Mouse (Mus musculus) bone marrow macrophage, adult 2 months (primary cell): ENCODE measurements around the gene Gata5. TPM values are rescaled to one million over a fixed set of nuclear protein-coding genes. Genes with fewer than 3 reads are reported as not detected.

Experiments
- H3K27ac ChIP-seq: 2 replicates; pipeline ENCODE4 v1.5.1; 2012; ENCODE audit warnings: low read depth, low read length; ENCODE audit not compliant: insufficient read depth
- H3K4me1 ChIP-seq: 2 replicates; pipeline ENCODE4 v1.6.1; 2012; ENCODE audit warnings: low read length; ENCODE audit not compliant: control insufficient read depth, insufficient read depth
- H3K4me3 ChIP-seq: 2 replicates; pipeline ENCODE4 v1.5.1; 2012; ENCODE audit warnings: mild to moderate bottlenecking, low read length, moderate library complexity; ENCODE audit not compliant: insufficient read depth
- CTCF ChIP-seq: IDR thresholded peaks from 2 replicates; pipeline ENCODE4 v1.5.1; 2012; ENCODE audit warnings: low read depth, mild to moderate bottlenecking, low read length, moderate library complexity
- POLR2A ChIP-seq: IDR thresholded peaks from 2 replicates; pipeline ENCODE4 v1.6.1; 2012; ENCODE audit warnings: mild to moderate bottlenecking, low read depth, low read length, borderline replicate concordance
- polyA plus RNA-seq: library from polyadenylated mRNA; stranded (reverse); fragments of >200 nt; gene quantifications from 2 replicates; pipeline ENCODE4 v1.2.4, GENCODE M21; 2012; ENCODE audit not compliant: missing spikeins, insufficient read depth, insufficient read length

Gata5 gene
- polyA plus RNA-seq, 1 experiment: not detected

GRCm38 (mm10) chr2:180292026-180292425 lies 42.5 kb downstream of the Gata5 start:
- TF ChIP-seq CTCF (no peak), POLR2A (no peak)
- Histone ChIP-seq H3K27ac (no peak overlapping the region), H3K4me3 (no peak overlapping the region), H3K4me1 (no peaks in the 10 kb centered on the region)

- Histone ChIP-seq H3K4me3 (no peak overlapping the region), H3K27ac (no peak overlapping the region), H3K4me1 (no peaks in the 10 kb centered on the region)
- TF ChIP-seq CTCF: no peak
- TF ChIP-seq POLR2A: no peak
These were observed 42.9 kb downstream of the Gata5 start for GRCm38 (mm10) chr2:180291566-180291965.

GRCm38 (mm10) chr2:180290503-180290902 lies 44.0 kb downstream of the Gata5 start:
- H3K4me1 ChIP-seq: no peaks in the 10 kb centered on the region
- TF ChIP-seq POLR2A (no peak), CTCF (no peak)
- H3K4me3 ChIP-seq: no peak overlapping the region

GRCm38 (mm10) chr2:180289440-180290108 lies 44.9 kb downstream of the Gata5 start, which contains the start of gene Rbbp8nl:
TSS of gene Rbbp8nl (minus strand) at chr2:180289879.
- H3K4me1 ChIP-seq: no peaks in the 10 kb centered on the region
- no peak within 1 kb of the TSS for H3K27ac ChIP-seq
- H3K4me3 ChIP-seq: no peak within 1 kb of the TSS
- no peak for TF ChIP-seq CTCF
- no peak for TF ChIP-seq POLR2A

More at GRCm38 (mm10) chr2:180290503-180290902, 44.0 kb downstream of the Gata5 start:
- no peak overlapping the region for H3K27ac ChIP-seq

GRCm38 (mm10) chr2:180288966-180289365 lies 45.5 kb downstream of the Gata5 start:
- Histone ChIP-seq H3K4me1 (no peaks in the 10 kb centered on the region), H3K4me3 (no peak overlapping the region), H3K27ac (no peak overlapping the region)
- TF ChIP-seq CTCF (no peak), POLR2A (no peak)

- no peak for TF ChIP-seq POLR2A
- TF ChIP-seq CTCF: no peak
- Histone ChIP-seq H3K4me3 (no peak overlapping the region), H3K4me1 (peaks cover 5% of the 10 kb centered on the region), H3K27ac (no peak overlapping the region)
These were observed 55.2 kb downstream of the Gata5 start for GRCm38 (mm10) chr2:180279321-180279720.

- Histone ChIP-seq H3K4me3 (no peak overlapping the region), H3K4me1 (peaks cover 5% of the 10 kb centered on the region), H3K27ac (no peak overlapping the region)
- TF ChIP-seq CTCF (no peak), POLR2A (no peak)
These were observed 56.7 kb downstream of the Gata5 start for GRCm38 (mm10) chr2:180277773-180278320.

GRCm38 (mm10) chr2:180276851-180277259 lies 57.6 kb downstream of the Gata5 start:
- TF ChIP-seq POLR2A (no peak), CTCF (no peak)
- Histone ChIP-seq H3K4me1 (peaks cover 11% of the 10 kb centered on the region), H3K27ac (no peak overlapping the region), H3K4me3 (no peak overlapping the region)

- Histone ChIP-seq H3K4me1 (peaks cover 11% of the 10 kb centered on the region), H3K27ac (no peak overlapping the region), H3K4me3 (no peak overlapping the region)
- no peak for TF ChIP-seq POLR2A
- no peak for TF ChIP-seq CTCF
These were observed 58.1 kb downstream of the Gata5 start for GRCm38 (mm10) chr2:180276385-180276784.

- Histone ChIP-seq H3K4me3 (peak overlapping the region; percentile 8; the same call in 1 of the 2 replicates), H3K4me1 (peaks cover 15% of the 10 kb centered on the region), H3K27ac (no peak overlapping the region)
- no peak for TF ChIP-seq POLR2A
- peak; percentile 84 for TF ChIP-seq CTCF
These were observed 58.7 kb downstream of the Gata5 start for GRCm38 (mm10) chr2:180275836-180276235.

Other genes starting within 250 kb of the Gata5 start
- gene Hrh3, start 230.2 kb downstream of the Gata5 start, polyA plus RNA-seq: not detected in 2 replicates
- gene Osbpl2, start 215.4 kb downstream of the Gata5 start, polyA plus RNA-seq: 21.3 and 25.0 TPM in 2 replicates
- 62.1 and 71.4 TPM in 2 replicates for gene Adrm1, start 163.2 kb downstream of the Gata5 start, polyA plus RNA-seq
- 0.12 and 0.45 TPM in 2 replicates for gene Lama5, start 108.8 kb downstream of the Gata5 start, polyA plus RNA-seq
- 1,564 and 1,592 TPM in 2 replicates for gene Rps21, start 77.3 kb downstream of the Gata5 start, polyA plus RNA-seq
- gene Cables2, start 61.2 kb downstream of the Gata5 start, polyA plus RNA-seq: 10.3 and 11.1 TPM in 2 replicates
- not detected in 2 replicates for gene Rbbp8nl, start 44.8 kb downstream of the Gata5 start, polyA plus RNA-seq
- gene Slco4a1, start 121.5 kb upstream of the Gata5 start, polyA plus RNA-seq: 35.7 and 36.4 TPM in 2 replicates
- not detected in 2 replicates for gene Ntsr1, start 165.3 kb upstream of the Gata5 start, polyA plus RNA-seq
- 13.8 and 15.0 TPM in 2 replicates for gene Mrgbp, start 246.6 kb upstream of the Gata5 start, polyA plus RNA-seq